Mouse (Mus musculus) kidney, embryonic 14.5 days (tissue): ENCODE data around the gene Mpp3. TPM values are rescaled to one million over a fixed set of nuclear protein-coding genes. Genes with fewer than 3 reads are reported as not detected.

Source experiments
- ATAC-seq: fragments of 200-750 bp; cut with Nextera tagmentation; 2 replicates; pipeline ENCODE4 v1.8.0; 2017; ENCODE audit warnings: moderate number of reproducible peaks, mild to moderate bottlenecking, moderate TSS enrichment, moderate library complexity; ENCODE audit not compliant: low FRiP score, low TSS enrichment
- H3K27ac ChIP-seq: fragments of 300-500 bp; sonication (generic); 2 replicates; pipeline ENCODE4 v1.5.1; 2014; ENCODE audit warnings: low read depth, mild to moderate bottlenecking, low read length, moderate library complexity, mixed read lengths
- H3K27me3 ChIP-seq: fragments of 300-500 bp; sonication (generic); 2 replicates; pipeline ENCODE4 v1.6.1; 2014; ENCODE audit warnings: mild to moderate bottlenecking, low read length; ENCODE audit not compliant: control insufficient read depth, insufficient read depth
- H3K36me3 ChIP-seq: fragments of 300-500 bp; sonication (generic); 2 replicates; pipeline ENCODE4 v1.6.1; 2014; ENCODE audit warnings: low read length, mixed read lengths; ENCODE audit not compliant: control insufficient read depth, insufficient read depth
- H3K4me1 ChIP-seq: fragments of 300-500 bp; sonication (generic); 2 replicates; pipeline ENCODE4 v1.6.1; 2014; ENCODE audit warnings: low read length, mixed read lengths; ENCODE audit not compliant: control insufficient read depth, insufficient read depth
- H3K4me2 ChIP-seq: fragments of 300-500 bp; sonication (generic); replicated peaks from 2 replicates; pipeline ENCODE4 v1.6.1; 2014; ENCODE audit warnings: low read depth, mild to moderate bottlenecking, low read length
- H3K4me3 ChIP-seq: fragments of 300-500 bp; sonication (generic); 2 replicates; pipeline ENCODE4 v1.5.1; 2014; ENCODE audit warnings: mild to moderate bottlenecking, low read length
- H3K9ac ChIP-seq: fragments of 300-500 bp; sonication (generic); 2 replicates; pipeline ENCODE4 v1.6.1; 2014; ENCODE audit warnings: low read depth, mild to moderate bottlenecking, low read length, moderate library complexity
- H3K9me3 ChIP-seq: fragments of 300-500 bp; sonication (generic); 2 replicates; pipeline ENCODE4 v1.6.1; 2016; ENCODE audit warnings: low read length; ENCODE audit not compliant: control insufficient read depth
- WGBS: fragments of 180-500 bp; shearing (Covaris S2); extraction: QIAGEN DNeasy Blood & Tissue Kit; methylation state at CpG from one replicate; pipeline ENCODE4 v1.1.7; 2014; 5-methylcytosine and 5-hydroxymethylcytosine counted together
- polyA plus RNA-seq: library from polyadenylated mRNA; unstranded; fragments of >200 nt; fragmentation: Nextera tagmentation; extraction: Ambion mirVana; gene quantifications from 2 replicates; pipeline ENCODE4 v1.2.1, GENCODE M21; 2014

Gene Mpp3
- polyA plus RNA-seq, 1 experiment from 2014 or later: 8.4 TPM

DNA sequence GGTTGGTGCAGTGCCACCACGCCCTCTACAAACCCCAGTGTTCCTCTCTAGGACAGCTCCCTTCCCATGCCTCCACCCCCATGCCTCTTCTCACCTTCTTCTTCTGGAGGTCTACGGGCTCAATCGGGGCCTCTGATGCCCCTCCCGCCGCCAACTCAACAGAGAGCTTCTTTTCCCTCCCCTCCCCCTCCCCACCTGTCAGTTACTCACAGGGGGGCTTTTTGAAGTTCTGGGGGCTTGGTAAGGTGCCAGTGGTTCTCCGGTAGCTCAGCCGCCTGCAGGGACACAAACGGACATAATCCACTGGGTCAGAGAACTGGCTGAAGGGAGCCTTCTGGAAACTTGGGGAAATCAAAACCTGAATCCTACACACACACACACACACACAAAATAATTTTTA lies 16.8 kb downstream of the Mpp3 start:
- H3K4me1 ChIP-seq: no peaks in the 10 kb centered on the region
- H3K9ac ChIP-seq: no peak overlapping the region
- 73% methylated on average over 8 of the region's 8 CpGs for WGBS
- H3K4me3 ChIP-seq: no peak overlapping the region
- no peak overlapping the region for H3K4me2 ChIP-seq
- no peaks in the 10 kb centered on the region for H3K9me3 ChIP-seq
- H3K27ac ChIP-seq: no peak overlapping the region
- ATAC-seq: no peak
- peaks cover 13% of the 10 kb centered on the region; the same call in 1 of the 2 replicates for H3K36me3 ChIP-seq
- H3K27me3 ChIP-seq: no peaks in the 10 kb centered on the region

DNA sequence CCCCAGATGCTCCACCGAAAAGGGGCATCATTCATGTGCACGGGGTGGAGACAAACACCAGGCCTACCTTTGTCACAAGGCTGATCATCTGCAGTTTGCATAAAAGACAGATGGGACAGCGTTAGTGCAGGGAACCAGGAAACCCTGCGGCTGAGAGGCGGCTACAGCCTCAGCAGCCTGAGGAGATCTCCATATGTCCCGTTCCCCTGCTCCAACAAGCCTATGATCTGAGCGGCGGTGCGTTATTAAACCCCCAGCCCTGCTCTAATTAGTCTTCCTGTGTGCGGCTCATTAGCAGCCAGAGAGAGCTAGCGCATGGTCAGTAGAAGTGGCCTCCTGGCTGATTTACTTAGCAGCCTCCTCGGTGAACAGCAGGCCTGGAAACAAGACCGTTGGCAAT lies 18.1 kb downstream of the Mpp3 start:
- 50% methylated on average over 13 of the region's 13 CpGs for WGBS
- H3K36me3 ChIP-seq: peaks cover 13% of the 10 kb centered on the region; the same call in 1 of the 2 replicates
- ATAC-seq: no peak

DNA sequence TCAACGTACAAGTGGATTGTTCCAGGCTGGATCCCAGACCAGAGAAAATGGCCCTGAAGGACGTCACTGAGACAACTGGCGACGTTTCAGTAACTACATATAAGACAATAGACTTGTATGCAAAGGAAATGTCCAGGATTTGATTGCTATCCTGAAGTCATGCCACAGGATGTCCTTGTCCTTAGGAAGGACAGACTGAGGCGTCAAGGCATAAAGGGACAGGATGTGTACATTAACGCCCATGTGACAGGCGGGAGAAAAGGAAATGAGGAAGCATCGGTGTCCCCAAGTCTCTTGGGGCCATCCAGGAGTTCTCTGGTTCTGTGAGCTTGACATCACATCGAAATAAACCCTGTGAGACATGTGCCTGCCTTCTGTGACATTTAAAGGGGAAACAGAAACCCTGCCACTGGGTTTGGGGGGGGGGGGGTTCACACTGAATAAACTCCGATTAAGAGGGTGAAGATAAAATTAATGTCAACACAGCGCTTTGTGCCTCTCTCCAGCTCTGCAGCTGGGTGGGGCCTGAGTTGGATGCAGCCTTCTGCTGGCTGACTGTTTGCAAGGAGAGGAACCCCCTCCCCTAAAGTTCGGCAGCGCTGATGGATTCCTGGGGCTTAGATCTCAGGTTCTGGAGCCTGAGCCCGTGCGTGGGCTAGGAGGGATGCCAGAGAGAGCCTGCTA lies 19.2 kb downstream of the Mpp3 start:
- WGBS: 79% methylated on average over 15 of the region's 15 CpGs
- Histone ChIP-seq H3K36me3 (peaks cover 13% of the 10 kb centered on the region; the same call in 1 of the 2 replicates), H3K27ac (no peak overlapping the region)

More for the DNA sequence above, 18.1 kb downstream of the Mpp3 start:
- H3K9ac ChIP-seq: no peak overlapping the region
- H3K9me3 ChIP-seq: no peaks in the 10 kb centered on the region
- no peaks in the 10 kb centered on the region for H3K4me1 ChIP-seq
- no peak overlapping the region for H3K4me3 ChIP-seq
- H3K27me3 ChIP-seq: no peaks in the 10 kb centered on the region
- no peak overlapping the region for H3K27ac ChIP-seq
- H3K4me2 ChIP-seq: no peak overlapping the region

DNA sequence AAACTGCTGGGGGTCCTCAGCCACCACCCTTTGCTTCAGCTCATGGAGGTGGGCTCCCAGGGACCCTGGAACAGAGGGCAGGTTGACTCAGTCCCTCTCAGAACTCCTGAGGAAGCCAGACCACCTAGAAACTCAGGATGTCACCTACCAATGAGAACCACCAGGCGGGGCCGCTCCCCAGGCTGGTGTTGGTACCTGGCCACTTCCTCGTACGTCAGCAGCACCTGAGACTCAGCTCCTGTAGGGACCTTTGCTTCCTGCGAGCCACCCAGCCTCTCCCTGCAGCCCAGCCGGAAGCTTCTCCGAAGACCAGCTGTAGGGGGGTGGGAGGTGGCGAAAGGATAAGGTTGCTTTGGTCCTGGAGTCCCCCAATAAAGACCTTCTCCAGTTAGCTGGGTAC lies 19.9 kb downstream of the Mpp3 start:
- Histone ChIP-seq H3K36me3 (peaks cover 12% of the 10 kb centered on the region; the same call in 1 of the 2 replicates), H3K4me3 (no peak overlapping the region), H3K27me3 (no peaks in the 10 kb centered on the region), H3K4me1 (no peaks in the 10 kb centered on the region), H3K4me2 (no peak overlapping the region), H3K27ac (no peak overlapping the region), H3K9me3 (no peaks in the 10 kb centered on the region; the same call in 1 of the 2 replicates), H3K9ac (no peak overlapping the region)
- ATAC-seq: no peak
- 96% methylated on average over 8 of the region's 8 CpGs for WGBS

More for the DNA sequence above, 19.2 kb downstream of the Mpp3 start:
- H3K4me2 ChIP-seq: no peak overlapping the region
- no peak overlapping the region for H3K4me3 ChIP-seq
- ATAC-seq: no peak
- no peak overlapping the region for H3K9ac ChIP-seq
- H3K27me3 ChIP-seq: no peaks in the 10 kb centered on the region
- no peaks in the 10 kb centered on the region; the same call in 1 of the 2 replicates for H3K9me3 ChIP-seq
- no peaks in the 10 kb centered on the region for H3K4me1 ChIP-seq

DNA sequence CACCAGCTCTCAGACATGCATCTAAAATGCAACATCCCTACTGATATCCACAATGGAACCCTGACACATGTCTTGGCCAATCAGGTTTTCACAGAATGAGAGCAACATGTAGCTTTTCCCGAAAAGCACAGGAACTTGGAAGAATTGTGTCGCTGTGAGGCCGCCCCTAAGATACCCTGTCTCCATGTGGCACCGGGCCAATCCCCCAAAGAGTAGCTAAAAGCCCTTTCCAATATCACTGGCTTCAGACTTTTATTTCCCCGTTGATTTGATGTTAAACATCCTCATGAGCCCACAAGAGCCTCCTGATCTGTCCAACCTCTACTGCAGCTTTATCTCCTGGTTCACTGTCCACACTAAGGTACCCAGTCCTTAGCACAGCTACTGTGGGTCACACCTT lies 21.6 kb downstream of the Mpp3 start:
- whole genome bisulfite sequencing: 89% methylated on average over 5 of the region's 5 CpGs
- Histone ChIP-seq H3K9ac (no peak overlapping the region), H3K4me3 (no peak overlapping the region), H3K27ac (no peak overlapping the region), H3K27me3 (no peaks in the 10 kb centered on the region), H3K36me3 (peaks cover 8% of the 10 kb centered on the region; the same call in 1 of the 2 replicates), H3K4me1 (no peaks in the 10 kb centered on the region), H3K9me3 (no peaks in the 10 kb centered on the region; the same call in 1 of the 2 replicates), H3K4me2 (no peak overlapping the region)
- no peak for ATAC-seq

DNA sequence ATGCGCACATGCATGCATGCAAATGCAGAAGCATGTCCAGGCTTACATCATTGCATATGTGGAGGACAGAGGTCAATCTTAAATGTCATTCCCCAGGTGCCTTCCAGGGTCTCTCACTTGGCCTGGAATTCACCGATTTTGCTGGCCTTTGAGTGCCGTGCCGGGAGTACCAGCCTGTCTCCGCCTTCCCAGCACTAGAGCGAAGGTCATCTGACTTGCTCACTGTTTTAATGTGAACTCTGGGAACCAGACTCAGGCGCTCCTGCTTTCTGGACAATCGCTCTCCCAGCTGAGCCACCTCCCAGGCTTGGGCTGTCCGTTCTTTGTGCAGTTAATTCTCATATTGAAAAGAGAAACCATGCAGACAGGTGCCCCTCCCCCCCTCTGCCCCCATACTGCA lies 22.0 kb downstream of the Mpp3 start:
- Histone ChIP-seq H3K9me3 (no peaks in the 10 kb centered on the region; the same call in 1 of the 2 replicates), H3K4me3 (no peak overlapping the region), H3K9ac (no peak overlapping the region), H3K27me3 (no peaks in the 10 kb centered on the region), H3K36me3 (peaks cover 8% of the 10 kb centered on the region; the same call in 1 of the 2 replicates), H3K4me2 (no peak overlapping the region), H3K27ac (no peak overlapping the region), H3K4me1 (no peaks in the 10 kb centered on the region)
- 83% methylated on average over 9 of the region's 9 CpGs for whole genome bisulfite sequencing
- no peak for ATAC-seq

DNA sequence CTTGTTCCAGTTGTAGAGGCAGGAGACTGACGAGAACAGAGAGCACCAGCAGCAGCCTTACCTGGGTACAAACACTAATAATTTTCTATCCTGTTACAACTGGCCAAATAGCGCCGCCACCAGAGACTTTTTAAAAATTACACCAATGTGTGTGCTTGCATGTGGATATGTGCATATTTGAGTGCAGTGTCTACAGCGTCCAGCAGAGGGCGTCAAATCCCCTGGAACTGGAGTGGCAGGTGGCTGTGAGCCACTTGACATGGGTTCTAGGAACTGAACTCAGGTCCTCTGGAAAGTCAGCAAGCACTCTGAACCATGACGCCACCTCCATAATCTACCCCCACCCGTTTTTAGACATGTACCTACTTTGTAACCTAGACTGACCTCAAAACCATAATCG lies 24.0 kb downstream of the Mpp3 start:
- ATAC-seq: no peak
- Histone ChIP-seq H3K36me3 (peaks cover 8% of the 10 kb centered on the region; the same call in 1 of the 2 replicates), H3K4me2 (no peak overlapping the region), H3K4me1 (no peaks in the 10 kb centered on the region), H3K27ac (no peak overlapping the region), H3K27me3 (no peaks in the 10 kb centered on the region), H3K9me3 (no peaks in the 10 kb centered on the region; the same call in 1 of the 2 replicates), H3K9ac (no peak overlapping the region), H3K4me3 (no peak overlapping the region)
- 94% methylated on average over 8 of the region's 8 CpGs for WGBS

DNA sequence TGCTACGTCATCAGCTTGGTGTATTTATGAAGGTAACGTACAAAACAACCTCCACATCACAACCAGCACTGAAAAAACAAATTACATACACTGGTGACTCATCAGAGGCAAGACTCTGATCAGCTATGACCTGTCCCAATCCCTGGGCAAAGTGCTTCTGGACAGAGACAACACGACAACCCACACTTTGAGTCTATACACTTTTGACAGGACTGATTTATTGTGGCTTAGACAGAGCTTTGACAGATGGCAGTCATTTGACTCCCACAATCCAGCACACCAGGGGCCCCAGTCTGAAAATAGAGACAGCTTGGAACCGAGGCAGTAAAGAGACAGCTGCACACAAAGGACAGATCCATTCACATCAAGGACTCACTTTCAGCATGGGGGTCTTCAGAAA lies 28.8 kb downstream of the Mpp3 start:
- H3K9me3 ChIP-seq: no peaks in the 10 kb centered on the region; the same call in 1 of the 2 replicates
- 51% methylated on average over 4 of the region's 4 CpGs for WGBS
- no peaks in the 10 kb centered on the region for H3K36me3 ChIP-seq
- no peak overlapping the region for H3K9ac ChIP-seq
- no peak overlapping the region for H3K4me3 ChIP-seq
- H3K4me2 ChIP-seq: no peak overlapping the region
- no peaks in the 10 kb centered on the region for H3K27me3 ChIP-seq
- H3K4me1 ChIP-seq: no peaks in the 10 kb centered on the region
- no peak for ATAC-seq
- no peak overlapping the region for H3K27ac ChIP-seq

DNA sequence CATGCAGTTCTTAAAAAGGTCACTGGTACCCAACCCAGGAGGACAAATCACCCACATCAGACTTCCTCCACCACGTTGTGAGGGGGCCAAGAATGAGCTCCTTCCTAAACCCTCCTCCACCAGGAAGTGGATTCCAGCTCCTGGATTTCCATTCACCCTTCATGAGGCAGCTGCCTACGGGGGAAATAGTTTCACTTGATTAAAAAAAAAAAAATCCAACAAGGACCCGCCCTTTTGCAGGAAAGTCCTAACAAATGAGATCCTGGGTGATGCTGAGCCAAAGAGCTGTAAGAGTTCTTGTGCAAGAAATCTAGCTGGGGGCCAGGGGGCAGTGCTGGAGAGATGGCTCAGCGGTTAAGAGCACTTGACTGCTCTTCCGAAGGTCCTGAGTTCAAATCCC lies 30.0 kb downstream of the Mpp3 start:
- H3K27me3 ChIP-seq: no peaks in the 10 kb centered on the region
- H3K4me3 ChIP-seq: no peak overlapping the region
- H3K9me3 ChIP-seq: no peaks in the 10 kb centered on the region
- H3K4me1 ChIP-seq: no peaks in the 10 kb centered on the region
- no peak overlapping the region for H3K27ac ChIP-seq
- no peak overlapping the region for H3K9ac ChIP-seq
- no peak for ATAC-seq
- H3K36me3 ChIP-seq: no peaks in the 10 kb centered on the region
- 42% methylated on average over 5 of the region's 5 CpGs for WGBS
- H3K4me2 ChIP-seq: no peak overlapping the region
